Mouse (Mus musculus) olfactory bulb, adult 2 months (tissue): Measurements from ENCODE around the gene Ets1.

Experiments
- CTCF ChIP-seq: fragments of 200-500 bp; IDR thresholded peaks from 2 replicates; pipeline ENCODE4 v1.5.1; 2012; ENCODE audit warnings: low read depth, mild to moderate bottlenecking, low read length, moderate library complexity; ENCODE audit not compliant: insufficient read depth
- POLR2A ChIP-seq: fragments of 200-500 bp; IDR thresholded peaks from 2 replicates; pipeline ENCODE4 v1.6.1; 2012; ENCODE audit warnings: mild to moderate bottlenecking, low read depth, low read length, moderate library complexity; ENCODE audit not compliant: insufficient read depth

DNA sequence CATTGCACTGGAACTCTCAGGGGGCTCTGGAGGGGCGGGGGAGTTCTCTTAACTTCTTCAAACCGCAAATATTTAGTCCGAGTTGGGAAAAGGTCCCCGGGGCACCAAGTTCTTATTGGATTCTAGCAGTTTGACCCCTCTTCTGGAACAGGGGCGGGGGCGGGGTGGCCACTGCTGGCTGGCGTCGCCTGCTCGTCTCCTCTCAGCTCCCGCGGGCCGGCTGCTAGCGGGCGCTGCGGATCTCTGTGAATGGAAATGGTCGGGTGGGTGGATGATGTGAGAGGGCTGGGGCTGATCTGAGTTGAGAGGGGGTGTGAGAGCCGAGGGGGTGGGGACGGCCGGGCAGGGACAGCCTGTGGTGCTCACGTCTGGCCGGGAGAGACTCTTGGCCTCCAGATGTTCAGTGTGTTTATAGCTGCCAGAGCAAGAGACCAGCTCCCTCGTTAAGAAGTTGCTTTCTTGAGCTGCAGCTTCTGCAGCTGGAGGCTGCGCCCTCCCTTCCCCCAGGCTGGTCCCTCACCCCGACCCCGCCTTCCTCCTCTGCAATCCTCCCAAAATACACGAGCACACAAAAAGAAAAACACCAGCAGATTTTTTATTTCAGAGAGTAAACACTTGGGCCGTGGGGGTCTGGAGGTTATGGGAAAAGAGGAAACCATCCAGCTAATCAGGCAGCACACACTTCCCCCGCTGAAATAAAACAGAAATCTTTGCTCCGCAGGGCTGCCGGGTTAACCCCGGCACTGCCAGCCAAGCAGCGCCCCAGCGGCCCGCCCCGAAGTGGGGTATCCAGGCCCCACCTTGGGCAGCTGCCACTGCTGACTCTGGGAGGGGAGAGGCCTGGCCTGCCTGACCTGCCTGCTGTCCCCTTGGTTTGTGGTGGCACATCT, 36.2 kb downstream of the Ets1 start:
- TF ChIP-seq POLR2A (no peak), CTCF (no peak)
